Mouse (Mus musculus) MEL (cell line): ENCODE results near the gene Ehbp1l1. TPM values are rescaled to one million over a fixed set of nuclear protein-coding genes. Genes with fewer than 3 reads are reported as not detected.
A peak's percentile ranks its signal among the peaks of the same experiment; 100 is the strongest.

Experiments used
- DNase-seq: peaks from one replicate; pipeline ENCODE4 v3.0.0; 2011; ENCODE audit warnings: low read depth, low spot score
- H3K27ac ChIP-seq: 2 replicates; pipeline ENCODE4 v1.5.1; 2012; ENCODE audit warnings: low read depth, mild to moderate bottlenecking, control low read depth, low read length, moderate library complexity; ENCODE audit not compliant: control insufficient read depth
- H3K27me3 ChIP-seq, 2 experiments: fragments of 150-350 bp in 1 of 2; sonication (generic) in 1 of 2; 2 replicates each; pipeline ENCODE4 v1.6.1; 2012; ENCODE audit warnings: low read length in 2 of 2, mild to moderate bottlenecking in 2 of 2, improper control_type of control experiment in 1 of 2, moderate library complexity in 1 of 2; ENCODE audit not compliant: insufficient read depth in 2 of 2, control insufficient read depth in 1 of 2
- H3K36me3 ChIP-seq, 2 experiments: 2 replicates each; pipeline ENCODE4 v1.6.1; 2012 to 2014; ENCODE audit warnings: low read length in 2 of 2, improper control_type of control experiment in 1 of 2, inconsistent platforms in 1 of 2, mild to moderate bottlenecking in 1 of 2; ENCODE audit not compliant: insufficient read depth in 2 of 2, control insufficient read depth in 1 of 2
- H3K4me1 ChIP-seq, 2 experiments: fragments of 150-350 bp in 1 of 2; sonication (generic) in 1 of 2; 2 replicates each; pipeline ENCODE4 v1.6.1; 2012; ENCODE audit warnings: low read length in 2 of 2, improper control_type of control experiment in 1 of 2, mild to moderate bottlenecking in 1 of 2; ENCODE audit not compliant: insufficient read depth in 2 of 2, control insufficient read depth in 1 of 2
- H3K4me3 ChIP-seq, 2 experiments: fragments of 150-350 bp in 1 of 2; sonication (generic) in 1 of 2; 2 replicates each; pipeline ENCODE4 v1.5.1; 2012; ENCODE audit warnings: low read depth in 2 of 2, low read length in 2 of 2, mild to moderate bottlenecking in 2 of 2, moderate library complexity in 2 of 2, control low read depth in 1 of 2, improper control_type of control experiment in 1 of 2; ENCODE audit not compliant: control insufficient read depth in 1 of 2, insufficient read depth in 1 of 2
- H3K79me2 ChIP-seq: 2 replicates; pipeline ENCODE4 v1.6.1; 2012; ENCODE audit warnings: mild to moderate bottlenecking, low read length, moderate library complexity; ENCODE audit not compliant: control insufficient read depth, poor library complexity, insufficient read depth
- H3K9ac ChIP-seq: 2 replicates; pipeline ENCODE4 v1.6.1; 2012; ENCODE audit warnings: low read depth, mild to moderate bottlenecking, control low read depth, low read length, moderate library complexity; ENCODE audit not compliant: control insufficient read depth, poor library complexity, severe bottlenecking
- H3K9me3 ChIP-seq: fragments of 150-350 bp; sonication (generic); replicated peaks from 2 replicates; pipeline ENCODE4 v1.6.1; 2012; ENCODE audit warnings: mild to moderate bottlenecking, low read length, improper control_type of control experiment, moderate library complexity; ENCODE audit not compliant: insufficient read depth
- CHD2 ChIP-seq: IDR thresholded peaks from 2 replicates; pipeline ENCODE4 v1.6.1; 2011; ENCODE audit warnings: low read length, improper control_type of control experiment
- CTCF ChIP-seq, 3 experiments: IDR thresholded peaks in 2 of 3; conservative IDR thresholded peaks in 1 of 3; 2 replicates each; pipeline ENCODE4 v1.5.1; 2011 to 2012; ENCODE audit warnings: low read length in 3 of 3, low read depth in 2 of 3, mild to moderate bottlenecking in 2 of 3, improper control_type of control experiment in 1 of 3, inconsistent platforms in 1 of 3, mixed read lengths in 1 of 3, moderate library complexity in 1 of 3; ENCODE audit not compliant: control insufficient read depth in 1 of 3, insufficient read depth in 1 of 3, poor library complexity in 1 of 3, severe bottlenecking in 1 of 3
- EP300 ChIP-seq, 2 experiments: IDR thresholded peaks; 2 replicates each; pipeline ENCODE4 v1.6.1; 2011; ENCODE audit warnings: improper control_type of control experiment in 2 of 2, low read length in 2 of 2, low read depth in 1 of 2, mild to moderate bottlenecking in 1 of 2
- GABPA ChIP-seq: IDR thresholded peaks from 2 replicates; pipeline ENCODE4 v1.6.1; 2012; ENCODE audit warnings: low read depth, mild to moderate bottlenecking, inconsistent platforms, low read length, improper control_type of control experiment, moderate library complexity
- GATA1 ChIP-seq: IDR thresholded peaks from 2 replicates; pipeline ENCODE4 v1.6.1; 2011; ENCODE audit warnings: low read depth, low read length, improper control_type of control experiment
- HCFC1 ChIP-seq: IDR thresholded peaks from 2 replicates; pipeline ENCODE4 v1.6.1; 2012; ENCODE audit warnings: low read depth, mild to moderate bottlenecking, inconsistent platforms, low read length, improper control_type of control experiment, moderate library complexity
- JUND ChIP-seq: IDR thresholded peaks from 2 replicates; pipeline ENCODE4 v1.6.1; 2011; ENCODE audit warnings: low read depth, mild to moderate bottlenecking, improper control_type of control experiment, low read length
- KAT2A ChIP-seq: conservative IDR thresholded peaks from 2 replicates; pipeline ENCODE4 v1.6.1; 2012; ENCODE audit warnings: low read depth, low read length, improper control_type of control experiment, inconsistent platforms
- MAFK ChIP-seq: IDR thresholded peaks from 2 replicates; pipeline ENCODE4 v1.6.1; 2011; ENCODE audit warnings: low read depth, mild to moderate bottlenecking, low read length, improper control_type of control experiment, borderline replicate concordance
- MAX ChIP-seq: IDR thresholded peaks from 2 replicates; pipeline ENCODE4 v1.6.1; 2011; ENCODE audit warnings: low read length, improper control_type of control experiment
- MAZ ChIP-seq: IDR thresholded peaks from 2 replicates; pipeline ENCODE4 v1.6.1; 2012; ENCODE audit warnings: low read depth, mild to moderate bottlenecking, inconsistent platforms, low read length, improper control_type of control experiment
- MXI1 ChIP-seq: IDR thresholded peaks from 2 replicates; pipeline ENCODE4 v1.6.1; 2011; ENCODE audit warnings: mild to moderate bottlenecking, low read depth, low read length, improper control_type of control experiment
- MYB ChIP-seq: IDR thresholded peaks from 2 replicates; pipeline ENCODE4 v1.6.1; 2011; ENCODE audit warnings: mild to moderate bottlenecking, low read depth, low read length, improper control_type of control experiment
- MYC ChIP-seq: IDR thresholded peaks from 2 replicates; pipeline ENCODE4 v1.6.1; 2011; ENCODE audit warnings: low read depth, mild to moderate bottlenecking, low read length, improper control_type of control experiment, moderate library complexity
- NELFE ChIP-seq: IDR thresholded peaks from 2 replicates; pipeline ENCODE4 v1.6.1; 2011; ENCODE audit warnings: low read depth, low read length, improper control_type of control experiment
- NRF1 ChIP-seq: IDR thresholded peaks from 2 replicates; pipeline ENCODE4 v1.6.1; 2014; ENCODE audit warnings: low read depth, mild to moderate bottlenecking, inconsistent platforms, low read length, improper control_type of control experiment, moderate library complexity; ENCODE audit not compliant: poor library complexity, insufficient read depth, severe bottlenecking
- POLR2A ChIP-seq, 2 experiments: IDR thresholded peaks; 2 replicates each; pipeline ENCODE4 v1.6.1; 2011 to 2012; ENCODE audit warnings: low read length in 2 of 2, mild to moderate bottlenecking in 2 of 2, control low read depth in 1 of 2, improper control_type of control experiment in 1 of 2, low read depth in 1 of 2, moderate library complexity in 1 of 2; ENCODE audit not compliant: control insufficient read depth in 1 of 2, insufficient read depth in 1 of 2, poor library complexity in 1 of 2
- POLR2AphosphoS5 ChIP-seq: IDR thresholded peaks from 2 replicates; pipeline ENCODE4 v1.6.1; 2012; ENCODE audit warnings: low read depth, borderline replicate concordance, mild to moderate bottlenecking, inconsistent platforms, low read length, moderate library complexity, mixed read lengths
- RAD21 ChIP-seq: IDR thresholded peaks from 2 replicates; pipeline ENCODE4 v1.6.1; 2011; ENCODE audit warnings: mild to moderate bottlenecking, low read depth, low read length, improper control_type of control experiment
- SIN3A ChIP-seq: IDR thresholded peaks from 2 replicates; pipeline ENCODE4 v1.6.1; 2012; ENCODE audit warnings: low read length, improper control_type of control experiment, inconsistent platforms
- SMC3 ChIP-seq: IDR thresholded peaks from 2 replicates; pipeline ENCODE4 v1.6.1; 2011; ENCODE audit warnings: low read depth, low read length, improper control_type of control experiment
- TAL1 ChIP-seq: IDR thresholded peaks from 2 replicates; pipeline ENCODE4 v1.6.1; 2012; ENCODE audit warnings: mild to moderate bottlenecking, inconsistent platforms, low read length, moderate library complexity, mixed read lengths
- TBP ChIP-seq: IDR thresholded peaks from 2 replicates; pipeline ENCODE4 v1.8.0; 2011; ENCODE audit warnings: low read depth, low read length, improper control_type of control experiment
- TCF12 ChIP-seq: IDR thresholded peaks from 2 replicates; pipeline ENCODE4 v1.6.1; 2014; ENCODE audit warnings: low read depth, mild to moderate bottlenecking, inconsistent platforms, low read length, improper control_type of control experiment, moderate library complexity
- USF2 ChIP-seq, 2 experiments: IDR thresholded peaks; 2 replicates each; pipeline ENCODE4 v1.6.1; 2011 to 2012; ENCODE audit warnings: improper control_type of control experiment in 2 of 2, low read length in 2 of 2, borderline replicate concordance in 1 of 2, inconsistent platforms in 1 of 2, low read depth in 1 of 2, mild to moderate bottlenecking in 1 of 2; ENCODE audit not compliant: insufficient read depth in 1 of 2
- ZMIZ1 ChIP-seq: IDR thresholded peaks from 2 replicates; pipeline ENCODE4 v1.6.1; 2012; ENCODE audit warnings: low read depth, mild to moderate bottlenecking, inconsistent platforms, low read length, improper control_type of control experiment, moderate library complexity
- polyA plus RNA-seq, 2 experiments: library from polyadenylated mRNA; stranded (reverse) in 1 of 2; unstranded in 1 of 2; fragments of >175 nt in 1 of 2; fragments of >200 nt in 1 of 2; gene quantifications; 2 replicates each; pipeline versions ENCODE4 v1.2.1 to v1.2.4; 2012; ENCODE audit warnings: low replicate concordance in 2 of 2, low read depth in 1 of 2; ENCODE audit not compliant: insufficient read length in 2 of 2, insufficient read depth in 1 of 2, missing spikeins in 1 of 2
- total RNA-seq: library from RNA; depleted of rRNA; stranded (reverse); fragments of 300-350 nt; gene quantifications from 2 replicates; pipeline ENCODE4 v1.2.3, GENCODE M21; 2012

Ehbp1l1 gene
- total and polyA plus RNA-seq, 3 experiments, result 63.2 to 113 (median 77.3) TPM

DNA sequence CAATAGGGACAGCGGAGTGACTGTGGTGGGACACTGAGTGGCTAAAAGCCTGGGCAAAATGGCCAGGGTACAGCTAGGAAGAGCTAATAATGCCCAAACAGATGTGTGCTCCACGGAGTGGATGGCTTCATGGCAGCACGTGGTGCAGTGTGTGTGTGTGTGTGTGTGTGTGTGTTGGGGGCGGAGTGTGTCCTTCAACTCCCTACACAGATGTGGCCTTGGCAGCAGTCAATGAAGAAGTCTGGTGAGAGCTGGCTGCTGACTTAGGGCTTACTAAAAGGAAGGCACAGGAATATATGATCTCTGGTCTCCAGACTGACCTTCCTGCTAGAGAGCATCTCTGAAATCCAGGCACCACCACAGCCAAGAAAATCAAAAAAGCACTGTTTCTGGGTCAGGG is 57.7 kb downstream of the Ehbp1l1 start:
- H3K9ac ChIP-seq, result no peak overlapping the region
- H3K36me3 ChIP-seq, result peaks cover 4 to 21% of the 10 kb centered on the region in 2 experiments; a peak in 3 of 4 replicates
- H3K4me1 ChIP-seq, result peaks cover 1 to 28% of the 10 kb centered on the region in 2 experiments; a peak in 3 of 4 replicates
- H3K4me3 ChIP-seq, result no peak overlapping the region
- TF ChIP-seq POLR2AphosphoS5 (no peak), KAT2A (no peak), RAD21 (no peak)
- H3K27me3 ChIP-seq, result no peaks in the 10 kb centered on the region
- no peak overlapping the region for H3K27ac ChIP-seq
- no peaks in the 10 kb centered on the region; the same call in 1 of the 2 replicates for H3K79me2 ChIP-seq
- no peaks in the 10 kb centered on the region for H3K9me3 ChIP-seq
- no peak for DNase-seq

DNA sequence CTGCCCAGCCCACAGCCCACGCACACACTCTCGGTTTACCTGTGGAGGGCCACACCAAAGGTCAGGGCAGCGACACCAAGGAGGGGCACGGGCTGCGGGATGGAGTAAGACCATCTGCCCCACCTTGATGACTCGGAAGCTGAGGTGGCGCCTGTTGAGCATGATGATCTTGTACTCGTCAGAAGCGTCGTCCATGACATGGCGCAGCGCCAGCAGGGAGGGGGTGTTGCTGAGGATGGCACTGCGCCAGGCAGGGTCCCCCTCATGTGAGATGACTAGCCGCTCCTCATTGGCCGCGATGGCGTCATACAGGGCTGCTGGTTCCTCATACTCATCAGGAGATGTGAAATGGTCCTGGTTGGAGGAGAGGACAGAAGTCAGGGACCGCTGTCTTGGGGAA is 59.7 kb downstream of the Ehbp1l1 start:
- Histone ChIP-seq H3K36me3 (peaks cover 2 to 21% of the 10 kb centered on the region in 2 experiments; a peak in 3 of 4 replicates), H3K4me3 (no peak overlapping the region)

GRCm38 (mm10) chr19:5665465-5665864 is 60.7 kb downstream of the Ehbp1l1 start:
- peak; percentile 72 for DNase-seq
- TF ChIP-seq MAFK (no peak), EP300 (IDR thresholded peaks at IDR 0.05; ENCODE audit: low read depth in 1 of 2, low read length in 2 of 2) (peak; percentile 28 to 68; a peak in 2 of 4 replicates), MAZ (peak; percentile 70; the same call in 1 of the 2 replicates), TCF12 (peak; percentile 77), SMC3 (no peak), GATA1 (peak; percentile 61; the same call in 1 of the 2 replicates), TAL1 (peak; percentile 94)
- H3K27me3 ChIP-seq, result no peaks in the 10 kb centered on the region
- H3K79me2 ChIP-seq, result no peaks in the 10 kb centered on the region; the same call in 1 of the 2 replicates
- peaks cover 1 to 34% of the 10 kb centered on the region in 2 experiments; a peak in 3 of 4 replicates for H3K4me1 ChIP-seq
- H3K36me3 ChIP-seq, result peaks cover 0 to 21% of the 10 kb centered on the region in 2 experiments; a peak in 3 of 4 replicates
- H3K27ac ChIP-seq, result peak overlapping the region; percentile 15; the same call in 1 of the 2 replicates
- H3K4me3 ChIP-seq, result no peak overlapping the region
- H3K9me3 ChIP-seq, result no peaks in the 10 kb centered on the region
- H3K9ac ChIP-seq, result peak overlapping the region; percentile 31; the same call in 1 of the 2 replicates

More for the DNA sequence above, 59.7 kb downstream of the Ehbp1l1 start:
- H3K27ac ChIP-seq, result no peak overlapping the region
- no peaks in the 10 kb centered on the region for H3K27me3 ChIP-seq
- H3K9ac ChIP-seq, result no peak overlapping the region
- TF ChIP-seq SIN3A (no peak), CHD2 (no peak), POLR2AphosphoS5 (no peak), POLR2A (IDR thresholded peaks at IDR 0.05; ENCODE audit: control insufficient read depth in 1 of 2, insufficient read depth in 1 of 2, low read depth in 1 of 2, low read length in 2 of 2, poor library complexity in 1 of 2) (no peak), GABPA (no peak), KAT2A (no peak), MAX (no peak), TBP (no peak), TCF12 (no peak), MYB (no peak), NRF1 (no peak), NELFE (no peak), RAD21 (no peak), MXI1 (no peak), ZMIZ1 (no peak), MYC (no peak), USF2 (IDR thresholded peaks at IDR 0.05; ENCODE audit: borderline replicate concordance in 1 of 2, insufficient read depth in 1 of 2, low read depth in 1 of 2, low read length in 2 of 2) (no peak), HCFC1 (no peak), JUND (no peak), CTCF (IDR thresholded peaks at IDR 0.05 in 2 of 3, conservative IDR thresholded peaks at IDR 0.05 in 1 of 3; ENCODE audit: control insufficient read depth in 1 of 3, insufficient read depth in 1 of 3, low read depth in 2 of 3, low read length in 3 of 3, poor library complexity in 1 of 3, severe bottlenecking in 1 of 3) (no peak)
- H3K4me1 ChIP-seq, result peaks cover 1 to 34% of the 10 kb centered on the region in 2 experiments; a peak in 3 of 4 replicates
- H3K79me2 ChIP-seq, result no peaks in the 10 kb centered on the region; the same call in 1 of the 2 replicates
- H3K9me3 ChIP-seq, result no peaks in the 10 kb centered on the region
- DNase-seq, result no peak
